Comparison of ENCODE assay signal across 9 mouse cellular contexts in the genomic region with DNA sequence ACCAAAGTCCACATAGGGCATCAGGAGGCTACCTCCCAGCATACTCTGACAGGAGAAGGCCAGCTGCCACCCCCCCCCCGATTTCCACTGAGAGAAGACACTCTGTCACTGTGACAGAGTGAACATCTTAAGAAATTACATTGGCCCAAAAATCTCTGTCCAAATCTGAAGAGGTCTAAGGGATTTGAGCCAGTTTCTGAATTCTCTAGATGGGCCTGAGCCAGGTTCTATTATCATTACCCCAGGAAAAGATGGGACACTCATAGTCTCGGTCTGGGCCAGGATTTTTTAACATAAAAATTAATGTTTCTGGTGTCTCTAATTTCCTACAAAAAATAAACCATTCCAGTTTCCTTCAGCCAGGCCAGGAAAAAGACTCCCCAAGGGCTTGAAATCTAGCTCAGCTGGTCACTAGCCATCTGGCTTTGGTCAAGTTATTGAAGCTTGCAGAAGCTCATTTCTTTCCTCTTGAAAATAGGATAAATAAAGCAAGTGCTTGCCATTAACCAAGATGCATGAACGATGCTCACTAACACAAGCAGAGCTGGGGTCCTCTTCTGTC.
DNase-seq lines count a peak whose midpoint lies in the region; ATAC-seq lines count a peak whose summit lies in the region.
"Had no signal": no experiment of that assay in that cellular context is flagged by ENCODE, and none has a peak within 500 bp of the region (broad histone marks: within the 10 kb centered on the region; RNA-seq: fewer than 3 reads in every experiment).

No protein-coding gene starts in this region.

- no peaks in the 10 kb centered on the region for H3K27me3 ChIP-seq in kidney, embryonic 15.5 days
- H3K27me3 ChIP-seq in embryonic facial prominence, embryonic 15.5 days: no peaks in the 10 kb centered on the region
- H3K27me3 ChIP-seq in intestine, embryonic 15.5 days (replicated peaks): no peaks in the 10 kb centered on the region
- no peaks in the 10 kb centered on the region for H3K27me3 ChIP-seq in midbrain, embryonic 13.5 days

- no peaks in the 10 kb centered on the region for H3K36me3 ChIP-seq in kidney, embryonic 15.5 days
- no peaks in the 10 kb centered on the region for H3K36me3 ChIP-seq in embryonic facial prominence, embryonic 15.5 days
- no peaks in the 10 kb centered on the region for H3K36me3 ChIP-seq in intestine, embryonic 15.5 days
- no peaks in the 10 kb centered on the region for H3K36me3 ChIP-seq in midbrain, embryonic 13.5 days

- no peak for ATAC-seq in kidney, embryonic 15.5 days (replicated peaks; ENCODE audit: low FRiP score)
- no peak for ATAC-seq in embryonic facial prominence, embryonic 15.5 days (ENCODE audit: insufficient number of reproducible peaks, low FRiP score, low TSS enrichment, low read depth)
- peak; percentile 34; the same call in 1 of the 2 replicates for ATAC-seq in intestine, embryonic 15.5 days
- ATAC-seq in midbrain, embryonic 13.5 days: no peak

- DNase-seq in kidney, adult 11 months: peak; percentile 10
- peak; percentile 18 for DNase-seq in cerebellum, adult 9-10 months
- no peak for DNase-seq in left cerebral cortex, adult 8-10 months (ENCODE audit: low spot score in 2 of 2)
- no peak for DNase-seq in left cerebral cortex, postnatal 36 days (ENCODE audit: low spot score in 2 of 2)

- intact Hi-C loops in left cerebral cortex, postnatal 36 days (cut with DNase I): no loop called here

- 64% methylated on average over 3 of the region's 3 CpGs for WGBS in kidney, embryonic 15.5 days
- 48% methylated on average over 3 of the region's 3 CpGs for WGBS in embryonic facial prominence, embryonic 15.5 days
- WGBS in intestine, embryonic 15.5 days: 47% methylated on average over 3 of the region's 3 CpGs
- 91% methylated on average over 3 of the region's 3 CpGs for WGBS in midbrain, embryonic 13.5 days

- H3K27ac ChIP-seq in kidney, embryonic 15.5 days: no peak overlapping the region
- H3K27ac ChIP-seq in embryonic facial prominence, embryonic 15.5 days (replicated peaks): peak overlapping the region; percentile 34; the same call in 1 of the 2 replicates
- H3K27ac ChIP-seq in intestine, embryonic 15.5 days: no peak overlapping the region
- H3K27ac ChIP-seq in midbrain, embryonic 13.5 days: no peak overlapping the region
- H3K27ac ChIP-seq: macrophage had no signal

- H3K9me3 ChIP-seq in kidney, embryonic 15.5 days (replicated peaks): no peaks in the 10 kb centered on the region
- H3K9me3 ChIP-seq in embryonic facial prominence, embryonic 15.5 days (replicated peaks): no peaks in the 10 kb centered on the region
- H3K9me3 ChIP-seq in intestine, embryonic 15.5 days: no peaks in the 10 kb centered on the region
- H3K9me3 ChIP-seq in midbrain, embryonic 13.5 days: no peaks in the 10 kb centered on the region

- H3K4me1 ChIP-seq in kidney, embryonic 15.5 days: peaks cover under 1% of the 10 kb centered on the region; the same call in 1 of the 2 replicates
- no peaks in the 10 kb centered on the region for H3K4me1 ChIP-seq in embryonic facial prominence, embryonic 15.5 days
- H3K4me1 ChIP-seq in intestine, embryonic 15.5 days (replicated peaks): 0 out of 2 replicates have a peak, but pooled peaks cover 2% of the 10 kb centered on the region
- peaks cover 1% of the 10 kb centered on the region; the same call in 1 of the 2 replicates for H3K4me1 ChIP-seq in midbrain, embryonic 13.5 days (replicated peaks)

- no peak overlapping the region for H3K4me3 ChIP-seq in kidney, embryonic 15.5 days (replicated peaks)
- no peak overlapping the region for H3K4me3 ChIP-seq in embryonic facial prominence, embryonic 15.5 days (replicated peaks)
- no peak overlapping the region for H3K4me3 ChIP-seq in intestine, embryonic 15.5 days (replicated peaks)
- H3K4me3 ChIP-seq in midbrain, embryonic 13.5 days (replicated peaks): no peak overlapping the region

- H3K9ac ChIP-seq in kidney, embryonic 15.5 days: no peak overlapping the region
- H3K9ac ChIP-seq in embryonic facial prominence, embryonic 15.5 days: no peak overlapping the region
- no peak overlapping the region for H3K9ac ChIP-seq in intestine, embryonic 15.5 days
- no peak overlapping the region for H3K9ac ChIP-seq in midbrain, embryonic 13.5 days (replicated peaks)

- H3K4me2 ChIP-seq in kidney, embryonic 15.5 days: no peak overlapping the region
- no peak overlapping the region for H3K4me2 ChIP-seq in embryonic facial prominence, embryonic 15.5 days (replicated peaks)
- no peak overlapping the region for H3K4me2 ChIP-seq in intestine, embryonic 15.5 days (replicated peaks)
- no peak overlapping the region for H3K4me2 ChIP-seq in midbrain, embryonic 13.5 days (replicated peaks)

Comparison
In these comparisons a context has a peak if more than half of its experiments do, and no peak if none do; other contexts are left out.
1. DNase-seq: peak in kidney, adult 11 months (single experiment) and cerebellum, adult 9-10 months (single experiment); none in left cerebral cortex, adult 8-10 months (0 of 2) and left cerebral cortex, postnatal 36 days (0 of 2).